Mouse (Mus musculus) heart, postnatal 0 days (tissue): ENCODE measurements around the gene Anks1.

ENCODE experiments used
- CTCF ChIP-seq: IDR thresholded peaks from 2 replicates; pipeline ENCODE4 v1.5.1; 2016; ENCODE audit warnings: antibody characterized with exemption, control low read depth, low read depth
- EP300 ChIP-seq: IDR thresholded peaks from 2 replicates; pipeline ENCODE4 v1.6.1; 2016; ENCODE audit warnings: antibody characterized with exemption, low read depth

DNA sequence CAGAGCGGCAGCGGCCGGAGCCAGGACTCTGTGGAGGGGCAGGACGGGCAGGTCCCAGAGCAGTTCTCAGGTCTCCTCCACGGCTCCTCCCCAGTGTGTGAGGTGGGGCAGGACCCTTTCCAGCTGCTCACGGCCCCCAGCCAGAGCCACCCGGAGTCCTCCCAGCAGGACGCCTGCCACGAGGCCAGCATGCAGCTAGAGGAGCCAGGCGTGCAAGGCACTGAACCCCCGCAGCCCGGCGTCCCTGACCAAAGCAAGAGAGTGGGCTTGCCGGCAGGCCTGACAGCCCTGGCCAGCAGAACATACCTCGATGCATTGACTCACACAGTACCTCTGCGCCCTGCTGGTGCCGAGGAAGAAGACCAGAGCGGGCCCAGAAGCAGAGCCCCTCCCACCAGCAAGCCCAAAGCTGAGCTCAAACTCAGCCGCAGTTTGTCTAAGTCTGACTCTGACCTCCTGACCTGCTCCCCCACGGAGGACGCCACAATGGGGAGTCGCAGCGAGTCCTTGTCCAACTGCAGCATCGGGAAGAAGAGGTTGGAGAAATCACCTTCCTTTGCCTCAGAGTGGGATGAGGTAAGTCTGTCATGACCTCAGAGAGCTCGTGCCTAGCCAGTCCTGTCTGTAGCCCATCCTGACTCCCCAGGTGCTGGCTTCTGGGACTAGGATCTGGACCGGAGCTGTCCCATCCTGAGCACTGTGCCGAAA lies 98.9 kb downstream of the Anks1 start:
- TF ChIP-seq EP300 = no peak
- TF ChIP-seq CTCF = no peak
